Mouse (Mus musculus): Measurements from ENCODE around the gene 9930022D16Rik. TPM values are rescaled to one million over a fixed set of nuclear protein-coding genes. Genes with fewer than 3 reads are reported as not detected.

The 9930022D16Rik gene
- polyA plus RNA-seq, 1 experiment from 2014 or later, result not detected

DNA sequence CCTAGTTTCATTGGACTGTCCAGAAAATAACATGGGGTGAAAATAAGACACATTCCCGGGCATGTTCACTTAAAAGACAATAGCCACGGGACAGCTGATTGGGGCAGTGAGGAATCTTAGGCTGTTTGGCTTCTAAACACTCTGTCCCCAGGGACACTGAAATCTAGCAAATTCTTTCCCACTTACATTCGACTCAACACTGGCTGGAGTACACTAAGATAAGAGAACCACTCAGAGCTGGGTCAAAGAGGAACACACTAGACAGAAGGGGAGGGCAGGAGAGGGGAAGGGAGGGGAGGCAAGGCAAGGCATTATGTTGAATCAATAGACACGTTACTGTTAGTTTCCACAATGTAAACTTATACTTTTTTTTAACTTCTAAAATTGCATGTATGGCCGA, 46.9 kb downstream of the 9930022D16Rik start:
- H3K36me3 ChIP-seq, result peaks cover 98% of the 10 kb centered on the region
- H3K9me3 ChIP-seq (replicated peaks), result no peaks in the 10 kb centered on the region
- H3K27ac ChIP-seq, result no peak overlapping the region
- H3K4me1 ChIP-seq, result peaks cover 35% of the 10 kb centered on the region
- H3K4me2 ChIP-seq, result no peak overlapping the region
- no peaks in the 10 kb centered on the region for H3K27me3 ChIP-seq (replicated peaks)
- no peak overlapping the region for H3K4me3 ChIP-seq
- 59% methylated on average over 5 of the region's 5 CpGs for WGBS (ENCODE audit: insufficient replicate concordance)
- no peak overlapping the region for H3K9ac ChIP-seq
- ATAC-seq, result no peak

DNA sequence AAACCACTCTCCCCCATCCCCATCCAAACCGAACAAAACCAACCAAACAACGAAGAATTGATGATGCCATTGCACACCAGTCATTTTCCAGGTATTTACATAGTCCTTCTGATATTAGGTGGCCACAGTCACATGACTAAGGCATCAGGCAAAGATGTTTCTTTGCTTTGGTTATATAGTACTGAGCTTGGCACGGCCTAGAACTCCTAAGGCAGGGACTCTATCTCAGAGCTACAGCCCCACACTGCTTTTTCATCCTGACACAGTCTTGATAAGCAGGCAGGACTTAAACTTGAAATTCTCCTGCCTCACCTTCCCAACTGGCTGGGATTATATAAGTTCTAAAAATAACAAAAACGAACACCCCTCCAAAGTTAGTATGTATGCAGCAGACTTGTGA, 51.4 kb downstream of the 9930022D16Rik start:
- Histone ChIP-seq H3K27me3 (replicated peaks) (no peaks in the 10 kb centered on the region), H3K4me3 (no peak overlapping the region), H3K9me3 (replicated peaks) (no peaks in the 10 kb centered on the region), H3K36me3 (peaks cover 94% of the 10 kb centered on the region), H3K9ac (peak overlapping the region; percentile 40; the same call in 1 of the 2 replicates), H3K27ac (peak overlapping the region; percentile 88), H3K4me2 (peak overlapping the region; percentile 49), H3K4me1 (peaks cover 72% of the 10 kb centered on the region)
- ATAC-seq, result peak; percentile 93
- WGBS (ENCODE audit: insufficient replicate concordance), result 54% methylated on average over 4 of the region's 4 CpGs

DNA sequence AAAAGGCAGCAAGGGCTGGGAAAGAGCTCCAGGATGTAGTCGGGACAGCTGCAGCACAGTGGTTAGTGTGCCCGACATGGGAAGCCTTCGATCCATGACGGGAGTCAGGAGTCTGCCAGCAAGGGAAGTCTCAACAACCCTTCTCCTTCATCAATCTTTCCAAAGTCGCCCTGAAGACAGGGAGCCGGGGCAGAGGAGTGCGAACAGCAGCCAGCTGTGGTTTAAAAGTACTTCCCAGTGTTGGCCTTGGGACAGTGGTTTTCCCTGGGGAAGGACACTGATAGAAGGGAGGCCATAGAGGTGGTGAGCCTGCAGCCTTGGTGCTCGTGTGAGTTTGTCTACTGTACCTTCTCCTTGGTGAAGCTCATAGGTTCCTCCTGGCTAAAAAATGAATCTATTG, 53.3 kb downstream of the 9930022D16Rik start:
- Histone ChIP-seq H3K4me1 (peaks cover 80% of the 10 kb centered on the region), H3K36me3 (peaks cover 74% of the 10 kb centered on the region), H3K4me2 (peak overlapping the region; percentile 4; the same call in 1 of the 2 replicates), H3K4me3 (no peak overlapping the region), H3K9ac (0 out of 2 replicates have a peak overlapping the region, but pooled peaks have one; percentile 2), H3K27me3 (replicated peaks) (no peaks in the 10 kb centered on the region), H3K9me3 (replicated peaks) (no peaks in the 10 kb centered on the region), H3K27ac (peak overlapping the region; percentile 99)
- no peak for ATAC-seq
- 75% methylated on average over 8 of the region's 8 CpGs for WGBS (ENCODE audit: insufficient replicate concordance)

DNA sequence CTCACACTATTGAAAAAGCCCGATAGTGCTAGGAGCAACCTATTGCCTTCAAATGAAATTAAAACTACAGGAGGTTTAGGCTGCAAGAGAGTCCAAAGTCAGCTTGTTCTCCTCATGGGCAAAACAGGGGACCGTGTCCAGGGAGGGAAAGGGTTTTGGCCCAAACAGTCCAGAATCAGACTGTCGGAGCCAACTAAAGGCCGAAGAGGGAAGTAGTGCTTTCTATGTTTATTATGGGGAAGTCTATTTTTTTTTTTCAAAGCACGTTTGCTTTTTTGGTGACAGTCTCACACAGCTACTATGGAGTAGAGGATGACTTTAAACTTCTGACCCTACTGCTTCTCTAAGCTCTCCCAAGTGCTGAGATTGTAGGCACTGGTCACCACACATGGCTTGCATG, 54.4 kb downstream of the 9930022D16Rik start:
- Histone ChIP-seq H3K9me3 (replicated peaks) (no peaks in the 10 kb centered on the region), H3K27me3 (replicated peaks) (no peaks in the 10 kb centered on the region), H3K4me3 (no peak overlapping the region), H3K4me2 (peak overlapping the region; percentile 96), H3K36me3 (peaks cover 63% of the 10 kb centered on the region), H3K9ac (no peak overlapping the region; the same call in 1 of the 2 replicates), H3K4me1 (peaks cover 74% of the 10 kb centered on the region), H3K27ac (peak overlapping the region; percentile 99)
- no peak for ATAC-seq
- WGBS (ENCODE audit: insufficient replicate concordance), result 70% methylated on average over 5 of the region's 5 CpGs

Small RNA genes lying within 50 kb of the gene (microRNA-seq; reads per million reads assigned to microRNA genes)
- gene Gm25540, result not detected

Other genes starting within 250 kb of the 9930022D16Rik start
- gene Rgs9, start 115.8 kb upstream of the 9930022D16Rik start, polyA plus RNA-seq (2016; fragmentation: Nextera tagmentation; extraction: Ambion mirVana), result 0.10 and 0.13 TPM in 2 replicates
- 18.0 and 19.4 TPM in 2 replicates for gene Gna13, start 51.1 kb upstream of the 9930022D16Rik start, polyA plus RNA-seq (2016; fragmentation: Nextera tagmentation; extraction: Ambion mirVana)
- gene Amz2, start 12.0 kb downstream of the 9930022D16Rik start, polyA plus RNA-seq (2016; fragmentation: Nextera tagmentation; extraction: Ambion mirVana), result 15.6 and 17.8 TPM in 2 replicates
- 2.9 and 3.7 TPM in 2 replicates for gene Arsg, start 59.5 kb downstream of the 9930022D16Rik start, polyA plus RNA-seq (2016; fragmentation: Nextera tagmentation; extraction: Ambion mirVana)
- gene Slc16a6, start 59.7 kb downstream of the 9930022D16Rik start, polyA plus RNA-seq (2016; fragmentation: Nextera tagmentation; extraction: Ambion mirVana), result 51.5 and 53.7 TPM in 2 replicates
- gene Wipi1, start 198.1 kb downstream of the 9930022D16Rik start, polyA plus RNA-seq (2016; fragmentation: Nextera tagmentation; extraction: Ambion mirVana), result 31.7 and 33.5 TPM in 2 replicates
- gene Prkar1a, start 235.5 kb downstream of the 9930022D16Rik start, polyA plus RNA-seq (2016; fragmentation: Nextera tagmentation; extraction: Ambion mirVana), result 165 and 171 TPM in 2 replicates